Mouse (Mus musculus): ENCODE results near the gene Klhdc3. TPM values are rescaled to one million over a fixed set of nuclear protein-coding genes. Genes with fewer than 3 reads are reported as not detected.

Gene Klhdc3
- polyA plus RNA-seq, 1 experiment from 2014 or later, result 73.7 TPM

DNA sequence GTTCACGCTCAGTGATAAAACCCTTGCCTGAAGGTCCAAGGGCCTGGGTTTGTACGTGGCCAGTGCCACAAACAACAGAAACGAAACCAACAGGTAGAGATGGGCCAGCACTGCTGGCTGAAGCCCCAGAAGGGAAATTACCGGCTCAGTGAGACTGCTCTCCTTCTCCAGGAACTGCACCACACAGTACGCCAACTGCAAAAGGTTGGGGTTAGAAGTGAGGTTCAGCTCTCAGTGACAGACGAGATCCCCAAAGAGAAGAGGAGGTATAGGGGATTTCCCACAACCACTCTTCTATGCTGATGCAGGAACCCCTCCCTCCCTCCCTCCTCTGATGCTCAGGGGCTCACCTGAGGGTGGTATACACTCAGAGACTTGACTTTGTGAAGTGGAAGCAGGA, 5.2 kb upstream of the Klhdc3 start:
- 91% methylated on average over 6 of the region's 6 CpGs for WGBS
- Histone ChIP-seq H3K27me3 (ENCODE audit: control insufficient read depth, insufficient read depth, low read length) (no peaks in the 10 kb centered on the region), H3K27ac (replicated peaks) (no peak overlapping the region), H3K9ac (ENCODE audit: low read length) (no peak overlapping the region), H3K4me2 (replicated peaks; ENCODE audit: low read depth) (no peak overlapping the region), H3K36me3 (ENCODE audit: control insufficient read depth, insufficient read depth, low read length) (peaks cover 33% of the 10 kb centered on the region), H3K9me3 (ENCODE audit: control insufficient read depth, low read length) (no peaks in the 10 kb centered on the region), H3K4me1 (replicated peaks; ENCODE audit: control insufficient read depth, insufficient read depth) (peaks cover 5% of the 10 kb centered on the region; the same call in 1 of the 2 replicates), H3K4me3 (ENCODE audit: low read depth, low read length) (no peak overlapping the region)
- DNase-seq (ENCODE audit: low spot score) (no peak), ATAC-seq (ENCODE audit: low FRiP score, low TSS enrichment) (no peak)
- TF ChIP-seq CTCF (IDR thresholded peaks at IDR 0.05; ENCODE audit: low read depth), result no peak
- no peak for TF ChIP-seq EP300 (optimal IDR thresholded peaks at IDR 0.05)

DNA sequence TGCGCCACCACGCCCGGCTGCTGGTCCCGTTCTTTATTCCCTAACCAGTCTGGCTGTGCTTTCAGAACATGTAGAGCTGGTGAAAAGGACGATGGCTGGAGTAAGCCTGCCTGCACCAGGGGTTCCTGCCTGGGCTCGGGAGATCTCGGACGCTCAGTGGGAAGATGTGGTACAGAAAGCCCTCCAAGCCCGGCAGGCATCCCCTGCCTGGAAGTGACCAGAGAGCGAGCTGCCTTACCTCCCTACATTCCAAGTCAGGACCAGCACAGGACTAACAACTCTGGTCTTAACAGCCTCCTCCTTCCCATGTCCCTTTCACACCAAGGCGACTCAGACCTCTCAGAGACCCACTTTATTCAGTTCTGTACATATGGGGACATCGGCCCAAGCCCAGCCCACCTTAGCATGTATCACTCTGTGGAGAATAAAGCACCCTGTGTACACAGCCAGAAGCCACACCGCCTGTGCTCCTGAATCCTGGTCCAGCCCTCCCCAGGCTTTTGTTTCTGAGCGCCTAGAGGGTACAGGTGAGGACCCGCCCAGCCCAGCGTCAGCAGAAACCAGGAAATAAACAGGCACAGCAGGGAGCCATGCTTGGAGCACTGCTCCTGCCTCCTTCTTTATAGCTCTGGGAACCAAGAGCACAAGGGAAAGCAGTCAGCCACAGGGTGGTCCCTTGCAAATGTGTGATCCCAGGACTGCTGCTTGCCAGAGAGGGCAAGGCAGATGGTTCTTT, 2.1 kb upstream of the Klhdc3 start:
- no peak for TF ChIP-seq CTCF (IDR thresholded peaks at IDR 0.05; ENCODE audit: low read depth)
- no peak for TF ChIP-seq EP300 (optimal IDR thresholded peaks at IDR 0.05)
- H3K4me3 ChIP-seq (ENCODE audit: low read depth, low read length), result no peak overlapping the region
- peak; percentile 37 for ATAC-seq (ENCODE audit: low FRiP score, low TSS enrichment)
- H3K36me3 ChIP-seq (ENCODE audit: control insufficient read depth, insufficient read depth, low read length), result peaks cover 33% of the 10 kb centered on the region
- H3K9ac ChIP-seq (ENCODE audit: low read length), result no peak overlapping the region
- WGBS, result 75% methylated on average over 16 of the region's 16 CpGs
- peak overlapping the region; percentile 71 for H3K27ac ChIP-seq (replicated peaks)
- peak; percentile 83 for DNase-seq (ENCODE audit: low spot score)
- no peaks in the 10 kb centered on the region for H3K9me3 ChIP-seq (ENCODE audit: control insufficient read depth, low read length)
- H3K4me1 ChIP-seq (replicated peaks; ENCODE audit: control insufficient read depth, insufficient read depth), result peaks cover 14% of the 10 kb centered on the region
- H3K4me2 ChIP-seq (replicated peaks; ENCODE audit: low read depth), result no peak overlapping the region
- no peaks in the 10 kb centered on the region for H3K27me3 ChIP-seq (ENCODE audit: control insufficient read depth, insufficient read depth, low read length)

DNA sequence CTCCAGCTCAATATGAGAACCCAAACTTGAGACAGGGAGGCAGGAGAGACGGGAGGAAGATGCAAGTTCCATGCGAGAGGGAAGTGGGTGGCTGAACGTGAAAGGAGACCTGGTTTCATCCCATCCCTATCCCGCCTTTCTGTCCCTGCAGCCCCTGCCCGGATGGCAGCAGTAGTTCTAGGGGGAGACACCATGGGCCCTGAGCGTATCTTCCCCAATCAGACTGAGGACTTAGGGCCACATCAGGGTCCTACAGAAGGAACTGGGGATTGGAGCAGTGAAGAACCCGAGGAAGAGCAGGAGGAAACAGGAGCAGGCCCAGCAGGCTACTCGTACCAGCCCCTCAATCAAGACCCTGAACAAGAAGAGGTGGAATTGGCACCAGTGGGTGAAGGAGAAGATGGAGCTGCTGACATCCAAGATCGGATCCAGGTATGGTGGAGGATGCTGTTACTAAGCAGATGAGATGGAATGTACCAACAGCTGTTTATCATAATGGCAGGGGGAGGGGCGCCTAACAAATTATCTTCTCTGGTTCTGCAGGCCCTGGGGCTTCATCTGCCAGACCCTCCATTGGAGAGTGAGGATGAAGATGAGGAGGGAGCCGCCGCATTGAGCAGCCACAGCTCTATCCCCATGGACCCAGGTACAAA, 878 bp upstream of the Klhdc3 start:
- TF ChIP-seq EP300 (optimal IDR thresholded peaks at IDR 0.05), result no peak
- no peak for TF ChIP-seq CTCF (IDR thresholded peaks at IDR 0.05; ENCODE audit: low read depth)

DNA sequence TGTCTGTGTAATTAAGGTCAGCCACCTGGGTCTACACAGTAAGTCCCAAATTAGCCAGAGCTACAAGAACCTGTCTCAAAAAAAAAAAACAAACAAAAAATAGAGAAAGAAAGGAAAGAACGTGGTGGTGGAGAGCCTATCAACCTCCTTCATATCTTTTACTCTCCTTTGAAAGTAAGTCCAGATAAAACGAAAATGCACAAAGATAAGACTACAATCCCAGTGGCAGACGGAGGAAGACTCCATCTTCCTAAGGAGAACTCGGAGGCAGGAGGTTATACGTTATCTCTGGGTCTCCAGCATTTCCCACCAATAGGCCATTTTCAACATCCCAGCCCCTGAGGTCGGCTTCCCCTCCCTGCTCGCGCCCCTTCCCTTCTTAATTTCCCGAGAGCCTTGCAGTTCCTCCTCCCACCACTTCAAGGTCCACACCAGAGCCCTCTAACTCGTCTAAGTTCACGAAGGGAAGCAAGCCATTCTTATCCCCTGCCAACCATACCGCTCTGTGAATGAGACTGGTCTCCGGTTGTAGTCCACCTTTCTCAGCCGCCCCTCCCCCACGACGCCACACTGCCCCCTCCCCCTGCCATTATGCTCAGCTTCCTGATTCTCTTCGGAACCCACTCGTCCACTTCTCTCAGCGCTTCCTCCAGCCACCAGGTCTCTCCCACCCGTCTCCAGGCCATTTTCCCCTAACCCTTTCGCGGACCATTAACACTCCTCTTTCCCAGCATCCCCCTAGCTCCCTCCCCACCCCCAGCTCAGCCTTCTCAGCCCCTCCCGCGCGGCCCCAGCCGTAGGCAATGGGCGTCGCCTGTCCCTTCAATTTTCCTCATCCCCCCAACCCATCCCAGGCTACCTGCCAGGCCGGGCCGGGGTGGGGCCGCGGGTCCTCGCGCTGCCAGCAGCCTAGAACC, 613 bp downstream of the Klhdc3 start:
- H3K36me3 ChIP-seq (ENCODE audit: control insufficient read depth, insufficient read depth, low read length), result peaks cover 25% of the 10 kb centered on the region
- TF ChIP-seq EP300 (optimal IDR thresholded peaks at IDR 0.05), result no peak
- TF ChIP-seq CTCF (IDR thresholded peaks at IDR 0.05; ENCODE audit: low read depth), result peak; percentile 61
- peak overlapping the region; percentile 90 for H3K27ac ChIP-seq (replicated peaks)
- H3K9me3 ChIP-seq (ENCODE audit: control insufficient read depth, low read length), result no peaks in the 10 kb centered on the region
- peak; percentile 61 for DNase-seq (ENCODE audit: low spot score)
- peak overlapping the region; percentile 72 for H3K4me2 ChIP-seq (replicated peaks; ENCODE audit: low read depth)
- 2% methylated on average over 34 of the region's 34 CpGs for WGBS
- H3K27me3 ChIP-seq (ENCODE audit: control insufficient read depth, insufficient read depth, low read length), result no peaks in the 10 kb centered on the region
- peaks cover 14% of the 10 kb centered on the region for H3K4me1 ChIP-seq (replicated peaks; ENCODE audit: control insufficient read depth, insufficient read depth)
- ATAC-seq (ENCODE audit: low FRiP score, low TSS enrichment), result peak; percentile 6; the same call in 1 of the 2 replicates
- H3K9ac ChIP-seq (ENCODE audit: low read length), result peak overlapping the region; percentile 85
- peak overlapping the region; percentile 88 for H3K4me3 ChIP-seq (ENCODE audit: low read depth, low read length)

More for the DNA sequence above, 878 bp upstream of the Klhdc3 start:
- no peak for DNase-seq (ENCODE audit: low spot score)
- WGBS, result 19% methylated on average over 12 of the region's 12 CpGs
- Histone ChIP-seq H3K9ac (ENCODE audit: low read length) (peak overlapping the region; percentile 69), H3K4me2 (replicated peaks; ENCODE audit: low read depth) (peak overlapping the region; percentile 74), H3K4me1 (replicated peaks; ENCODE audit: control insufficient read depth, insufficient read depth) (peaks cover 14% of the 10 kb centered on the region), H3K27me3 (ENCODE audit: control insufficient read depth, insufficient read depth, low read length) (no peaks in the 10 kb centered on the region), H3K9me3 (ENCODE audit: control insufficient read depth, low read length) (no peaks in the 10 kb centered on the region), H3K4me3 (ENCODE audit: low read depth, low read length) (peak overlapping the region; percentile 88), H3K36me3 (ENCODE audit: control insufficient read depth, insufficient read depth, low read length) (peaks cover 30% of the 10 kb centered on the region), H3K27ac (replicated peaks) (peak overlapping the region; percentile 63; the same call in 1 of the 2 replicates)
- ATAC-seq (ENCODE audit: low FRiP score, low TSS enrichment), result no peak

DNA sequence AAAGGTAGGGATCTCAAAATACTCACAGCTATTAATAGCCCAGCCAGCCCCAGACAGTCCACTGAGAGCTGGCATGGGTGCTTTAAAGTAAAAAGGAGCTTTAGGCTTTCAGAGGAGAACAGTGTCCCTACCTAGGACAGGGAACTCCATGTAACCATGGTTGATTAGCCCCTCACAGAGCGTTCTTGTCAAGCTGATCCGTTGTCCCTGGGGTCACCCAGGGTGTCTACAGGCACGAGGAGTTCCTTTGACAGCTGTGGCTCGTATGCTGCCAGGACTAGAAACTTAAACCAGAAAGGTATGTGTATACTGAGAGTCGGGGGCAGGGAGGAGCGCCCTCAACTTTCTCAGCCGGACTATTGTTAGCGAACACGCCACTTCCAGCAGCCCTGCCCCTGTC, 1.8 kb downstream of the Klhdc3 start:
- Histone ChIP-seq H3K27ac (replicated peaks) (peak overlapping the region; percentile 49), H3K4me3 (ENCODE audit: low read depth, low read length) (0 out of 2 replicates have a peak overlapping the region, but pooled peaks have one; percentile 88), H3K4me1 (replicated peaks; ENCODE audit: control insufficient read depth, insufficient read depth) (peaks cover 14% of the 10 kb centered on the region), H3K27me3 (ENCODE audit: control insufficient read depth, insufficient read depth, low read length) (no peaks in the 10 kb centered on the region), H3K4me2 (replicated peaks; ENCODE audit: low read depth) (peak overlapping the region; percentile 72), H3K36me3 (ENCODE audit: control insufficient read depth, insufficient read depth, low read length) (peaks cover 17% of the 10 kb centered on the region), H3K9ac (ENCODE audit: low read length) (peak overlapping the region; percentile 85), H3K9me3 (ENCODE audit: control insufficient read depth, low read length) (no peaks in the 10 kb centered on the region)
- WGBS, result 25% methylated on average over 9 of the region's 9 CpGs
- DNase-seq (ENCODE audit: low spot score) (no peak), ATAC-seq (ENCODE audit: low FRiP score, low TSS enrichment) (no peak)
- no peak for TF ChIP-seq EP300 (optimal IDR thresholded peaks at IDR 0.05)
- no peak for TF ChIP-seq CTCF (IDR thresholded peaks at IDR 0.05; ENCODE audit: low read depth)

All from stomach, postnatal 0 days (tissue).